18 mouse cellular contexts compared by ENCODE assay signal in the genomic region with DNA sequence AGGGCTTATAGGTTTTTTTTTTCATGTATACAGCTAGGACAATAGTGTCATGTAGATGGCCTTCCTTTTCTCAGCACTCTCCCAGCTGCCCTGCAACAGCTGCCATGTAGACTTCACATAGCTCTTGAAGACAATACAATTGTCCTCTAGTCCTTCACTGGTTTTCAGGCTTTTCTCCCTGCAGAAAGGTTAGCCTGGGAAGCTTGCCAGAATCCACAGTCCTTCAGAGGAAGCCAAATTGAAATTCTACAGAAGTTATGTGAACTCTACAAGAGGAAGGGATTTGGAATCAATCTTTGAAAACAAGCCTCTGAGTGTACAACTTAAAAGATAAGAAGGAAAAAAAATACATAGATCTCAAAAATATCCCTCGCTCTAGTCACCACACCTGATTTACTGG. TPM values are rescaled to one million over a fixed set of nuclear protein-coding genes. Genes with fewer than 3 reads are reported as not detected.
DNase-seq lines count a peak whose midpoint lies in the region; ATAC-seq and TF ChIP-seq lines count a peak whose summit lies in the region.
"Had no signal": no experiment of that assay in that cellular context is flagged by ENCODE, and none has a peak within 500 bp of the region (broad histone marks: within the 10 kb centered on the region; RNA-seq: fewer than 3 reads in every experiment).

No protein-coding gene starts in this region.

- no peaks in the 10 kb centered on the region for H3K9me3 ChIP-seq in kidney, postnatal 0 days (replicated peaks; ENCODE audit: low read length)
- H3K9me3 ChIP-seq in kidney, embryonic 15.5 days (replicated peaks) = no peaks in the 10 kb centered on the region
- H3K9me3 ChIP-seq: forebrain, embryonic 15.5 days; liver, embryonic 13.5 days; megakaryocyte, embryonic 14.5 days; stomach, embryonic 15.5 days had no signal

- H3K9ac ChIP-seq in kidney, postnatal 0 days (ENCODE audit: low read depth, low read length) = no peak overlapping the region
- H3K9ac ChIP-seq in kidney, embryonic 15.5 days = no peak overlapping the region
- H3K9ac ChIP-seq: forebrain, embryonic 15.5 days; hindbrain, embryonic 14.5 days; liver, embryonic 13.5 days; stomach, embryonic 15.5 days had no signal

- no peak for TF ChIP-seq CTCF in kidney, postnatal 0 days (IDR thresholded peaks at IDR 0.05; ENCODE audit: low read depth)

- DNase-seq in cerebellum, postnatal 14 days = peak; percentile 49 to 52
- DNase-seq in kidney, postnatal 0 days (ENCODE audit: low spot score) = peak; percentile 39
- peak; percentile 25 for DNase-seq in ovary, adult 18-20 months (ENCODE audit: low spot score)
- no peak for DNase-seq in ovary, postnatal 14 days (ENCODE audit: low spot score)
- no peak for DNase-seq in urinary bladder, adult 18-20 months (ENCODE audit: low spot score in 2 of 2)
- DNase-seq: embryo, embryonic 11 days; heart, adult 2 months; liver, embryonic 13.5 days; lung, postnatal 10 days; retina, postnatal 1 day; spleen, adult 18-20 months; thymus, postnatal 25 days had no signal

- H3K27ac ChIP-seq in kidney, postnatal 0 days = no peak overlapping the region
- no peak overlapping the region for H3K27ac ChIP-seq in kidney, embryonic 15.5 days
- H3K27ac ChIP-seq: forebrain, embryonic 15.5 days; heart, adult 2 months; hindbrain, embryonic 14.5 days; liver, embryonic 13.5 days; stomach, embryonic 15.5 days had no signal

- no peaks in the 10 kb centered on the region for H3K36me3 ChIP-seq in kidney, postnatal 0 days (ENCODE audit: insufficient read depth, low read length)
- no peaks in the 10 kb centered on the region for H3K36me3 ChIP-seq in kidney, embryonic 15.5 days
- H3K36me3 ChIP-seq: forebrain, embryonic 15.5 days; liver, embryonic 13.5 days; stomach, embryonic 15.5 days had no signal

- H3K4me2 ChIP-seq in kidney, postnatal 0 days (ENCODE audit: low read length) = no peak overlapping the region
- H3K4me2 ChIP-seq in kidney, embryonic 15.5 days = no peak overlapping the region
- H3K4me2 ChIP-seq: forebrain, embryonic 15.5 days; hindbrain, embryonic 14.5 days; liver, embryonic 13.5 days; stomach, embryonic 15.5 days had no signal

- WGBS in kidney, postnatal 0 days = 54% methylated on average over 1 of the region's 1 CpGs
- WGBS in kidney, embryonic 15.5 days = 48% methylated on average over 1 of the region's 1 CpGs

- no peaks in the 10 kb centered on the region for H3K27me3 ChIP-seq in kidney, postnatal 0 days (ENCODE audit: insufficient read depth, low read length)
- H3K27me3 ChIP-seq in kidney, embryonic 15.5 days = no peaks in the 10 kb centered on the region
- H3K27me3 ChIP-seq: forebrain, embryonic 15.5 days; liver, embryonic 13.5 days; megakaryocyte, embryonic 14.5 days; stomach, embryonic 15.5 days had no signal

- H3K4me1 ChIP-seq in kidney, postnatal 0 days (replicated peaks; ENCODE audit: insufficient read depth, low read length) = no peaks in the 10 kb centered on the region
- 0 out of 2 replicates have a peak, but pooled peaks cover 5% of the 10 kb centered on the region for H3K4me1 ChIP-seq in kidney, embryonic 15.5 days
- H3K4me1 ChIP-seq: liver, embryonic 13.5 days; megakaryocyte, embryonic 14.5 days; stomach, embryonic 15.5 days had no signal

- H3K4me3 ChIP-seq in kidney, postnatal 0 days (replicated peaks; ENCODE audit: low read depth, low read length) = no peak overlapping the region
- no peak overlapping the region for H3K4me3 ChIP-seq in kidney, embryonic 15.5 days (replicated peaks)
- H3K4me3 ChIP-seq: forebrain, embryonic 15.5 days; heart, adult 2 months; liver, embryonic 13.5 days; megakaryocyte, embryonic 14.5 days; stomach, embryonic 15.5 days had no signal

- ATAC-seq in cerebellum, adult (ENCODE audit: insufficient number of reproducible peaks, low FRiP score, low TSS enrichment) = no peak
- no peak for ATAC-seq in kidney, postnatal 0 days (replicated peaks; ENCODE audit: low FRiP score, low read depth)
- no peak for ATAC-seq in kidney, embryonic 15.5 days (replicated peaks; ENCODE audit: low FRiP score)
- ATAC-seq: forebrain, embryonic 15.5 days had no signal

RNA-seq across cellular contexts. Expression of a gene that starts 52.4 kb away (rescaled TPM):
- 10.8 and 13.0 TPM in 2 replicates for polyA plus RNA-seq in kidney, postnatal 0 days (2015; fragmentation: Nextera tagmentation; extraction: Ambion mirVana)
- polyA plus RNA-seq in kidney, embryonic 15.5 days (2015; fragmentation: Nextera tagmentation; extraction: Ambion mirVana) = 14.4 and 17.1 TPM in 2 replicates

Comparison
In these comparisons a context has a peak if more than half of its experiments do, and no peak if none do; other contexts are left out.
1. DNase-seq: peak in cerebellum, postnatal 14 days (2 of 2), kidney, postnatal 0 days (single experiment) and ovary, adult 18-20 months (single experiment); none in ovary, postnatal 14 days (single experiment) and urinary bladder, adult 18-20 months (0 of 2).